Mouse (Mus musculus): ENCODE measurements around the gene Brd9.

The Brd9 gene

DNA sequence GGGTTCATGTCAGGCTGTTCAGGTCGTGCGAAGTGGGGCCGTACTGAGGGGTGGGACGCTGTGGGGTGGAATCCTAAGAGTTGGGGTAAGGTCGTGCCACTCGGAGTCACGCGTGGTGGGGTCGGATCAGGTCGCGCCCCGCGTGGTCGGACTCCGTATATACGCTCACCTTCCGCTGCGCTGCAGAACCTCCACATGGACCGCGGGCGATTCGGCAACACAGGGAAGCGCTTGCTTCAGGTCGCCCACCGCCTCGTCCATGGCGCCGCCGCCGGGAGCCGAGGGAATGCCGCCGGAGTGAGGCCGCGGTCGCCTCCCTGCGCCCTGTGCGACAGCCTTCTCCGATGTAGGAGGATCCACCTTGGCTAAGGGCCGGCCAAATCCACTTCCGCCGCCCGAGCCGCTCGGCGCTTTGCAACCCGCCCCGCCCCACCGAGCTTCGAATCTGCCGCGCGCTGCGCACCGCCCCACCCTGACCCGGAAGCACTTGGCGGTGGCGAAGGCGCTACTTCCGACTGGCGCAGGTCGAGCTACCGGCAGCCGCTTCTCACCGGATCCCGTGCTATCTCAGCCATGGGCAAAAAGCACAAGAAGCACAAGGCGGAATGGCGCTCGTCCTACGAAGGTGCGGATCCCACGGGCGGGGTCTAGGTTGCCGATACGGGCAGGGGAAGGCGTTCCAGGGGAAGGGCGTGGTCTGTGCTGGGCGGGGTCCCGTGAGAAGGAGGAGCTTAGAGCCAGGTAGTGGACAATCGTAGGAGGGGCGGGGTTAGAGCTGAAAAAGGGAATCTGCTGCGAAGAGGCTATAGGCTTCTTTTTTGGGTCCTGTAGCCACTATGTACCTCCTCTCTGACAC, at the start of gene Brd9, which contains the start of gene Trip13:
Brd9 (plus strand) TSS at position 491 of the 856 bp plus-strand sequence.
Trip13 (minus strand) TSS at position 464 of the 856 bp plus-strand sequence.
- peak; percentile 96 for DNase-seq (ENCODE audit: low spot score)

DNA sequence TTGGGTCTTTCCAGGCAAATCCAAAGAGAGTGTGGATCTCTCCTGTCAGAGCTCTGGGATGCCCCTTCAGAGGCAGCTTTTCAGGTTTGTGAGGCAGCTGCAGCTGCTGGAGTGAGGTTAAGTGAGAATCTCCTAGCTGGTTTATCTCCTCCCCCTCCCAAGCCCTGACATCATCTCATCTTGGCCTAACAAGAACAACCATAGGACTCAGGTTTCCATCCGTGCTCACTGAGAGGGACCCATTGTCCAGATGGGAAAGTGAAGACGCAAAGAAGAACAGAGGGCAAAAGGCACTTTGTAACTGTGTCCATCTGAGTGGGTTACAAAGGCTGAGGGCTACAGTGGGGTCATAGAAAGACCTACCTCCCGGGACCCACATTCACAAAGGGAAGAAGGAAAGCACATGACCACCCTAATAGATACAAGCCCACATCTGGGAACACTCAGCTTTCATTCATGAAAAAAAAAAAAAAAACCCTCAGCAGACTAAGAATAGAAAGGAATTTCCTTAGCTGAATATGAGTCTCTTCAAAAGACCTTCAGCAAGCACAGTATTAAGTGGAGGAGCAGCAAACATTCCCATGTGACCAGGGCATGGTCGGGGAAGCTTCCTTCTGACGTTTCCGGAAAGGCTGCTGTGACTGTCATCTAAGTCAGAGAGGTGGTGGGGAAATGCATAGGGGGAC, 45.0 kb upstream of the Brd9 start:
- no peak for DNase-seq (ENCODE audit: low spot score)

DNA sequence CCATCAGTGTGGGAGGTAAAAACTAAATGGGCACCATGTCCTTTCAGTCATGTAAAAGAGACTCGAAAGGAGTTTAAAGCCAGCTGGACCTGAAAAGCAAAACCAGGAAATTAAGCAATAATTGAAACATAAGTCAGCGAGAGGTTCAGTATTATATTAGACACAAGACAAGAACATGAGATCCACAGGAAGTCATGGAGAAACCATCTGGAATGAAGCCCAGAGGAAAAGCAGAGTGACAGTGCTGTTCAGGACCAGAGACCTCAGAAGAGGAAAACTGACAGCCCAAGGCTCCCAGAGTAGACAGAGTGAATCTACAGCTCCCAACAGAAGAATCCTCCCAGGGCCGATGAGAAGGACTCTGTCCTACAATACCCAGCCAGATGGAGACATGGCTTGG, 40.0 kb upstream of the Brd9 start:
- DNase-seq (ENCODE audit: low spot score) = no peak

DNA sequence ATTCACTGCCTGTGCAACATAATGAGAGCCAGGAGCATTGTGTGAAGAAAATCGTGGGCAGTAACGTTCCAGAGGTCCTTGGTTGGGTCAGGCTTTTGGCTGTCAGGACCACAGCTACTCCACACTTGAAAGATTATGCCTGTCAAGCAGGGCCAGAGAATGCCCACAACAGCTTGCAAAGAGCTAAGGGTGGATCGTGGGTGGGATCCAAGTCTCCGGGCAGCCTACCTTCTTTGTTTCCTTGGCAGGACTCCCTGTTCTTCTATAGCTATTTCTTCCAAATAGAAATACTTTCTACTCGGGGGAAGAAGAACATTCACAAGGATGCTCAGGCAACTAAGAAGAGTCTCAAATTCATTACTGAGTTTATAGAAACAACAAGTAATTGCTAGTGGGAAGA, 30.5 kb upstream of the Brd9 start:
- DNase-seq (ENCODE audit: low spot score) = no peak

DNA sequence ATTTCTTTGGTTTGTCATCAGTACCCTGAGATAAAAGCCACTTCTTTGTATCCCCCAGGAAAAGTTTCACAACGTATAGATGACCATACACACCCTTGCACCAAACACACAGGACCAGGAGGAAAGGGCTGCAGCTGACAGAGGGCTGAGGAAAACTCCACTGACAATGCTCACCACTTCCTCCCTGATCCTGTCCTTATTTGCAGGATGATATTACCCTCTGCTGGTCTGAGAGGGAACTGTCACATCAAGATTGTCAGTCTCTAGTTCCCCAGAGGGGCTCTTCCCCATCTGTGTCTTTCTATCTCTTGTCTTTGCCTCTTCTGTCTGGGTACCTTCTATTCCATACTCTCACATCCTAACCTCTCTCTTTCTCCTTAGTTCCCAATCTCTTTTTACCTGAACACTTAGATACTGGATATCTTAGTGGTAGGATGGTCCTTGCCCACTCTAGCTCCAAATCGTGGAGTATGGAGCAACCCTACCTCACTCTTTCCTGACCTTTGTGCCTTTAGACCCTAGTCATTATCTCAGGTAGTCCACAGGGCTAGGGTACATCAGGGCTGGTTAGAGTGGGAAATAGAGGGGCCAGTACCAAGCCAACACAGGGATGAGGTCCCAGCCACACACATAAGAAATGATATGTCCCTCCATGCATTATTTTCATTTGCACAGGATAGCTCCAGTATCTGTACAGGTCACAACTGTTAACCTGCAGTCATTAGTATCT, 29.8 kb upstream of the Brd9 start:
- DNase-seq (ENCODE audit: low spot score) = peak; percentile 57

DNA sequence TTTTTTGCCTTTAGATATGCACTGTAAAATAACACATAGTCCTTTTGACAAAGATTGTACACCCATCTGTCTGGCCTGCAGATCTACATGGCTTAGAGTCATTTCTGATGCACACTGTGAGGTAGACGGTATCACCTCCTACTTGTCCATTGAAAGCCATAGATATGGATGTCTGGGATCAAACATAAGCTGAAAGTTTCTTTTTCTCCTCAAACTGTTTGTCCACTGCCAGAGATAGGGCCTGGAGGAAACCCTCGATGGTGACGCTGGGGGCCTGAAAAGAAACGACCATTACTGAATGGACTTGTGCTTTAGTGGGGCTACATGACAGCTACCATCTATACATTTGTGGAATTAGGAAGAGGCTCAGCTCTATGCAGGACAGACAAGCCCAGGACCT, 24.5 kb upstream of the Brd9 start:
- no peak for DNase-seq (ENCODE audit: low spot score)

DNA sequence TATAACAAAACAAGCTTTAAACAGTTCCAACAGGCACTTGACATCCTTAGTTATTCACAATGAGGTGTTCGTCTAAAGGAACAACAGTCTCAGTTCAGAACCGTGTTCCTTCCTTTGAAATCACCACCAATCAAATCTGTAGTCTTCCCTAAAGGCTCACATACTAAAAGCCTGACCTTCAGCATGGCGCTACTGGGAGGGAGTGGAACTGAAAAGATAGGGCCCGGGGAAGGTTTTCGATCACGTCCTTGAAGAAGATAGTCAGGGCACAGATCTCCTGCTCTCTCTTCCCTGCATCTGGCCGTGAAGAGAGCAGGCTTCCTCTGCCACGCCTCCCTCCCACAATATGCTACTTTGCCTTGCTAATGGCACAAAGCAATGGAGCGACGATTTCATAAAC, 5.4 kb upstream of the Brd9 start:
- DNase-seq (ENCODE audit: low spot score) = no peak

DNA sequence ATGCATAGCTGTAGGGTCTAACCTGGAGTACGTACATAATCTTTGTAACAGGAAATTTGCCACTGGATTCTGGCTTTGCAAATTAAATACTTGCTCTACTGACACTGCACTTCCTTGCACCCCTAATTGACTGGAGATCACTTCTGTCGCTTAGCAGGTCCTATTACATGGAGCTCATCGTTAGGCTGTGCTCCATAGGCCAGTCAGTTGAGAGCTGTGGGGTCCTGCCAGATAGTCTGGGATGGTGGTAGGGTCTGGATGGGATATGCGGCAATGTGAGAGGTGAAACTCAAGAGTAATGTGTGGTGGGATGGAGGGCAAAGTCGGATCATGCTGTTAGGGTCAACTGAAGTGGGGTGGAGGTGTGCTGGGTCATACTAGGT, 682 bp upstream of the Brd9 start:
- DNase-seq (ENCODE audit: low spot score) = no peak

DNA sequence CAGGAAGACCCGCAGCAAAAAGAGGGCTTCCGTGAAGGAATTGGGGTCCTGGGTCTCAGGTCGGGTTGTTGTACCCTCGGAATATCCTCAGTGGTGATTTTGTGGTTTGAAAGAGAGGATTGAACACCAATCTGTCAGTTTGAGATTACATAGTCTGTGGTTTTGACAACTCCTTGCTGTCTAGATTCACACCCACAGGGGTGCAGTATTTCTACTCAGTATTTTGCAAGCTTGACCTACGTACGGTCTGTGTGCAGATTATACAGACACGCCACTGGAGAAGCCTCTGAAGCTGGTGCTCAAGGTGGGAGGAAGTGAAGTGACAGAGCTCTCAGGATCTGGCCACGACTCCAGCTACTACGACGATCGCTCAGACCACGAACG, 558 bp downstream of the Brd9 start:
- no peak for DNase-seq (ENCODE audit: low spot score)

DNA sequence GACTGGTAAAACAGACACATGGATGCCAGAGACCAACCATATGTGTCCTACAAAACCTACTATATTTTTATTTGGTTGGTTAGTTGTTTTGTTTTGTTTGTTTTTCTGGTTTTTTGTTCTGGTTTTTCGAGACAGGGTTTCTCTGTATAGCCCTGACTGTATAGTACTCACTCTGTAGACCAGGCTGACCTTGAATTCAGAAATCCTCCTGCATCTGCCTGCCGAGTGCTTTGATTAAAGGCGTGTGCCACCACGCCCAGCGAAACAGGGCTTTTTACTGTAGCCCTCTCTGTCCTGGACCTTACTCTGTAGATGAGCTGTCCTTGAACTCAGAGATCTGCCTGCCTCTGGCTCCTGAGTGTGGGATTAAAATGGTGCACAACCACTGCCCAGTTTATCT, 1.5 kb downstream of the Brd9 start:
- no peak for DNase-seq (ENCODE audit: low spot score)

DNA sequence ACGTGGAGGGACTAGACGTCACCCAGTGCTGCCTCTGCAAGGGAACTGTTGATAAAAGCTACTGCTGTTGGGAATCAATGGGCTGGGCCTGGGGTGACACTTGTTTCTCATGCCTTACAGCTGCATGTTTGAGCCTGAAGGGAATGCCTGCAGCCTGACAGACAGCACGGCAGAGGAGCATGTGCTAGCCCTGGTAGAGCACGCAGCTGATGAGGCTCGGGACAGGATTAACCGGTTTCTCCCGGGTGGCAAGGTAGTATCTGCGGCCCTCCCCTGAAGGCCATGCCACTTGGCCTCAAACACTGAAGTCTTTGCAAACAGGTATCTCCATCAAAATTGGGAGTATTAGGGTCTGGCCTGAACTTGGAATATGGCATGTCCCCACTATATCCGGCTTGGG, 7.0 kb downstream of the Brd9 start:
- no peak for DNase-seq (ENCODE audit: low spot score)

DNA sequence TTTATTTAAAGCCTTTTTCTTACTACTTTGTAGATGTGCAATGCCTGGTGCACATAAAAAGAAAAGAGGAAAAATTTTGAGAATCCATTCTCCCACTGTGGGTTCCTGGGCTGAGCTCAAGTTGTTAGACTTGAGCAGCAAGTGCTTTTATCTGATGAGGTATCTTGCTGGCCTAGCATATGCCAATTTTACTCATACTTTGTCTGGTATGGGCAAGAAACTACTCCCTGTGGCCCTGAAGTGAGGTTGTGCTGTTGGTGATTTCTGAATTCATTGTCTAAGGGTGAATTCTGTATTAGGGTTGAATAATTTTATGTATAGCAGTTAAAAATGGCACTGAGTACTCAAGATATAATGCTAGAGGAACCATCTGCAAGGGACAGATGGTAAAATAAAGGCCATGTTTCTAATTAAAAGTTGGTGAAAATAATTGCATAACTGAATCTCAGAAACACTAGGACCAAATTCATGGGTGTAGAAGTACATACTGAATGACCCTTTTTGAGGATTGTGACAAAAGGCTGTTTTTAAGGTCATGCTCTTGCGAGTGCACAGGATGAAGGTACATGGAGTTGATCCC, 16.0 kb downstream of the Brd9 start:
- no peak for DNase-seq (ENCODE audit: low spot score)

DNA sequence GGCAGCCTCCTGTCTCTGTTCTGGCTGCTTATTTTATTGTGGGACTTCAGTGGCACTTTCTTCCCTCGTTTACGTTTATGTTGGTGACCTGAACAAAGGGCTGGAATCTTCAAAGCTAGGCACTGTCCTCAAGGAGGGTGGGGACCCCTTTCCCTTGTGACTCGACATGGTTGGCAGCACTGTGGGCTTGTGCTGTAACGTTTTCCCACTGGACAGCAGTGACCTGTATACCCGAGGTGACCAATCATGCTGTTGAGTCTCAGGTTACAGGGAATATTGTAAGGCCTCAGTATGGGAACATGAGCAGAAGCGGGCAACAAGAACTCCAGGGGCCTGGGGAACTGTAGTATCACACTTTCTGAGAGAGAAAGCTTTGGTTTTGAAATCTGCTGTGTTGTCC, 17.1 kb downstream of the Brd9 start:
- no peak for DNase-seq (ENCODE audit: low spot score)

DNA sequence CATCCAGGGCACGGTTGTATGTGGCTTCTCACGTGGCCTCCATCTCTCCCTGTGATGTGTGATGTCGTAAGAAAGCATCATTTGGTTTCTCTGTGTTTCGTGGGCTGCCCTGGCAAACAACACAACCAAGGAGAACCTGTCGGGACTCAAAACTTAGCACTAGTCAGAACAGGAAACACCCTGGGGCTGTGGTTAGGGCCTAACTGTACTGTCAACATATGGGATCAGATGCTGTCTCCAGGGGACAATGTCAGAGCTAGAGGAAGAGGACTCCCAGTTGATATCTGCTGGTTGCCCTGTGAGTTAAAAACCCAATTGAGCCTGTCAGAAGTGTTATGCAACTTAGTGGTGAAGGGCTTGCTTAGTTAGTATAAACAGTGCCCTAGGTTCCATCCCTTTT, 17.9 kb downstream of the Brd9 start:
- no peak for DNase-seq (ENCODE audit: low spot score)

DNA sequence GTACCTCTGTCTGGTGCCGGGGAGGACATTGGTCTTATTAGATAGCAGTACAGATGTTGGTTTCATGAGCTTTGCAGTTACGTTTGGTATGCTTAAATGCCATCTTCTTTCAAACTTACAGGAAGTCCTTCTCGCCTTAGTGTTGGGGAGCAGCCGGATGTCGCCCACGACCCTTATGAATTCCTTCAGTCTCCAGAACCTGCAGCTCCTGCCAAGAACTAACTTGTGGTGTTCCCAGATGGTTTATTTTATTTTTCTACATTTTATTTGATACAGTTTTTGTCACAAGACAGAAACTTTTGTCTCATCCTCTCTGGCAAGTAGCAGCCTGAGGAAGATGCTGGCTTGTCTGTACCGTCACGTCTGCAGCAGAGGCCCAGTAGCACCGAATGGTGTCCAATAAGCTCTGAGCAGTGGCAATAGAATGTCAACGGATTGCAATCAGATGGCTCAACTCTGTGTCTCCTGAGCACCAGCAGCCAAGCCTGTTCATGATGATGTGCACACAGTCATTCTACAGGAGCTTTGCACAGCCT, 22.6 kb downstream of the Brd9 start:
- no peak for DNase-seq (ENCODE audit: low spot score)

DNA sequence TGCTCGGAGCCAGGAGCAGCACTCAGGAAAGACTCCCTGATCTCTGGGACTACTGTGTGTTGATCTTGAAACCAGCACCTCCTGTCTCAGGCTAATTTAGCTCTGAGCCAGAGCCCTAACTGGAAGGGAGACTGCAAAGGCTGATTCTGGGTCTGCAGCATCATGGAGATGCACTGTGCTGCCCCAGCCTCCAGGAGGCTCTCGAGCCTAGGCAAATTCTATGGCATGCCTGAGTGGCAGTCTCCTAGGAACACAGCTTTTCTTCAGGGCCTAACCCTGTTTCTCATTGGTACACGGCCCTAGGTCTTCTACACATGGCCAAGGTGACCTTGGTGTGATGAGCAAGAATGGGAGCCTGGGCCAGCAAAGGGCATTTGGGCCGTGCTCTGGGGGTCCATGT, 23.6 kb downstream of the Brd9 start:
- DNase-seq (ENCODE audit: low spot score) = no peak

DNA sequence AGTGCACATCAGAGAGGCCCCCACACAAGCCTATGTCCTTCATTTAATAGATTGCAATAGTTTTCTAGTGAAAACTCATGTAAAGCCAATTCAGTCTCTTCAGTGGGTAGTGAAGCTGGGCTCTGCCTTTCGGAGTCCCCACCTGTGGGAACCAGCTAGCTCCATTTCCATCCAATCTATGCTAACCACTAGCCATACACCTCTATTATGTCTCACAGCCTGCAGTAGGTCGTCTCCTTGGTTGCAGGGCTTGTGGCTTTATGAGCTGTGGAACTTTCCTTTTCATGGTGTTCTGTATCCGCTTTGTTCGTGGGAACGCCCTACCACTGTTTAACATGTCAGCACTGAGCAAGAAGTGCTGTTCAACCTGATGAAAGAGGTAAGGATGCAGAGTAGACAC, 25.9 kb downstream of the Brd9 start, which contains the start of gene Zdhhc11:
Zdhhc11 (plus strand) TSS at position 301 of the 400 bp plus-strand sequence.
- no peak for DNase-seq (ENCODE audit: low spot score)

DNA sequence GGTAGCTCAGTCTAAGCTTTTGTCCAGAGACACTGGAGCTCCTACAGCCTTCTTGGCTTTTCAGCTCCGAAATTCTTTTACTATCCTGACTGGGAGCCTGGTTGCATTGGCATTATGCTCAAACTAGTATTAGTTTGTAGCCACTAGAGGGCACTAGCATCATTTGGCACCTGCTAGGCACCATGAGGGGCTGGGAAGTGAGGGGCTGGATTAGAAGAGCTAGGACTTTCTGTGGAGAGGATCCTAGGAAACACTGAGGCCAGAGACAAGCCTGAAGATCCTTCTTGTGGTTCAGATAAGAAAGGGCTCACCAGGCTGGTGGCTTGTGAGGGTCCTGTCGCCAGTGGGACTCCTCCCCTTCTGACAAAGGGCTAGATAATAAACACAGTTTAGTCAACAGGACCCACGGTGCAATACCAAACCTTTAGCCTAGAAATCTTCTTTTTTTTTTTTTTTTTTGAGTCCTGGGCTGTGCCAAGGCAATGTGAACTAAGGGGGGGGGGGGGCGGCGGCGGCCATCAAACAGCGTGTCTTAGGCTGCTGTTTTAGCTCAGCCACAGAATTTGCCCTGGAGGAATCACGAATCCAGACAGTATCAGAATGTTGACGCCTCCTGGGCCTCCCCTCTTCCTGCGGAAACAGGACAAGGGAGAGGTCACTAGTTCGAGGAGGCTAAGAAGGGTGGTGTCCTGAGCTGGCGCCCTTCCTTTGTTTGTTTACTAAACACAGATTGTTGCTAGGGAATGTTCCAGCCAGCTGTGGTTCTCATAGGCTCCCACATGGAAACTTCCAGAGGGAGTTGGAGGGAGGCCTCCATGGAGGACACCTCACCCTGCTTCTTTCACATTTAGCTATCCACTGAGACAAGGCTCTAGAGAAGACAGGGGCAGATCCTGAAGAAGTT, 33.2 kb downstream of the Brd9 start:
- peak; percentile 67 for DNase-seq (ENCODE audit: low spot score)

DNA sequence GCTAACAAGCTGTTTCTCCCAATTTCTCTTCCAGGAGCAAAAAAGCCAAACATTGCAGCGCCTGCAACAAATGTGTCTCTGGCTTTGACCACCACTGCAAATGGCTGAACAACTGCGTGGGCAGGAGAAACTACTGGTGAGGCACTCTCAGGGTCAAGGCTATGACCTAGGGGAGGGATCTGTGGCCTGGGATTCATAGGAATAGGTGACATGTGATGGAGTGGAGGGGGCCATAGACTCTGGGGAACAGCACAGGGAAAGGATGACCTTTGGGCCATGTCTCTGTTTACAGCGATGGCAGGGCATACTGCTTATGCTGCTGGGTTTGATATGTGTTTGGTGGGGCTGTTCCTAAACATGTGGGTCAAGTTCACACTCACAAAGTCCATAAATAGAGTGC, 36.9 kb downstream of the Brd9 start:
- no peak for DNase-seq (ENCODE audit: low spot score)

DNA sequence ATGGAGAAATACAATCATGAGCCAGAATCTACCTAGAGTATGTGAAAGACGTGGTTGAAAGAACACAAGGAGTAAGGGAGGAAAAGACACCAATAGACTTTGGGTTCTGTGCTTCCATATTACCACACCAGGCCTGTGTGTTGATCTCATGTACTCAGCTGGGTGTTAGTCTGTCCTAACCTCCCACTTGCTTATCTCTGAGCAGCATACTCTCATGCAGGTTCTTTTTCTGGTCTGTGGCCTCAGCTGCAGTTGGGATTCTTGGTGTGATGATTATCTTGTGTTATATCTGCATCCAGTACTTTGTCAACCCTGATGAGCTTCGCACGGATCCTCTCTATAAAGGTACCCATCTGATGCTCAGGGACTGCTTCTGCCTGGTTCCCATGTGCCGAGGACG, 39.3 kb downstream of the Brd9 start:
- no peak for DNase-seq (ENCODE audit: low spot score)

DNA sequence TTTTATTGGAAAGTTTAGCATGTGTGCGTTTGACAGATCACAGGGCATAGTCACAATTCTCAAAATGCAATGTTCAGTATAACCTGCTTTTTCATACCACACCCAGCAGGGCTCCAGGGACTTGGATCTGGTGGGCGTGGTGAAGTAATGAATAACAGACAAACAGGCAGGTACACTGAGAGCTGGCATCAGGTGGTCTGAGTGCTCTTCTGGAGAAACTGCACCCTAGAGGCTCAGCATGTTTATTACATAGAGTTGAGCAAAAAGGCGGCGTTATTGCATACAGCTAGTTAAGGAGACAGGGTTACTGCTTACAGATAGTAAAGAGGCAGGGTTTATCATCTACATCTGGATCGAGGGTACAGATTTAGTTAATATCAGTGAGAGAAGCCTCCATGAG, 52.7 kb downstream of the Brd9 start:
- no peak for DNase-seq (ENCODE audit: low spot score)

All from testis, postnatal 10 days (tissue).